ENCODE assay signal across 8 mouse cellular contexts in genomic region chr1:167349815-167350596, GRCm38 (mm10). TPM values are rescaled to one million over a fixed set of nuclear protein-coding genes. Genes with fewer than 3 reads are reported as not detected.
A peak's percentile ranks its signal among the peaks of the same experiment; 100 is the strongest.
DNase-seq lines count a peak whose midpoint lies in the region; ATAC-seq lines count a peak whose summit lies in the region.

Gene Aldh9a1, plus strand, starts transcription at chr1:167349991.

- no peaks in the 10 kb centered on the region for H3K27me3 ChIP-seq in hindbrain, embryonic 12.5 days

- H3K4me3 ChIP-seq in hindbrain, embryonic 12.5 days, result peak within 1 kb of the TSS; percentile 71

- H3K4me1 ChIP-seq in hindbrain, embryonic 12.5 days, result 0 out of 2 replicates have a peak, but pooled peaks cover 3% of the 10 kb centered on the region

- under 1% methylated on average over 55 of the region's 55 CpGs for WGBS in hindbrain, embryonic 12.5 days

- peak within 1 kb of the TSS; percentile 80 for H3K4me2 ChIP-seq in hindbrain, embryonic 12.5 days (replicated peaks)

- H3K36me3 ChIP-seq in hindbrain, embryonic 12.5 days, result peaks cover 10% of the 10 kb centered on the region; the same call in 1 of the 2 replicates

- no peaks in the 10 kb centered on the region for H3K9me3 ChIP-seq in hindbrain, embryonic 12.5 days (replicated peaks)

- peak within 1 kb of the TSS; percentile 77 for H3K27ac ChIP-seq in hindbrain, embryonic 12.5 days

- peak within 1 kb of the TSS; percentile 63 for H3K9ac ChIP-seq in hindbrain, embryonic 12.5 days

- DNase-seq in NIH3T3 (ENCODE audit: low read depth), result peak; percentile 98
- DNase-seq in cerebellum, postnatal 10 days, result peak; percentile 95
- DNase-seq in frontal cortex, postnatal 10 days (ENCODE audit: low spot score in 2 of 2), result peak; percentile 84 to 89
- DNase-seq in layer of hippocampus, postnatal 14 days (ENCODE audit: low spot score in 2 of 2), result peak; percentile 89 to 90
- DNase-seq in lung, postnatal 14 days, result peak; percentile 93
- DNase-seq in retina, adult 2 months (ENCODE audit: low read depth, low spot score), result peak; percentile 65
- peak; percentile 81 to 82 for DNase-seq in thymus, postnatal 36 days

- ATAC-seq in hindbrain, embryonic 12.5 days (ENCODE audit: low FRiP score), result peak; percentile 99

RNA-seq across cellular contexts. Expression of gene Aldh9a1, which starts in this region (rescaled TPM):
- polyA plus RNA-seq in hindbrain, embryonic 12.5 days (2016; fragmentation: Nextera tagmentation; extraction: Ambion mirVana), result 37.2 and 39.3 TPM in 2 replicates
- 10 to 100 TPM; 19.5 to 22.5 TPM for total RNA-seq in layer of hippocampus, postnatal 14 days (2021)

Comparison
In these comparisons a context has a peak if more than half of its experiments do, and no peak if none do; other contexts are left out.
1. Peak in every context shown above with its lines: DNase-seq, ATAC-seq, H3K4me3 ChIP-seq and H3K27ac ChIP-seq.